Mouse (Mus musculus) kidney, adult 2 months (tissue): ENCODE results near the gene Cacng3. TPM values are rescaled to one million over a fixed set of nuclear protein-coding genes. Genes with fewer than 3 reads are reported as not detected.

ENCODE experiments used
- DNase-seq: peaks from one replicate; pipeline ENCODE4 v3.0.0; 2021
- H3K27ac ChIP-seq: fragments of 200-500 bp; 2 replicates; pipeline ENCODE4 v1.5.1; 2012; ENCODE audit warnings: low read depth, low read length, control low read depth, inconsistent platforms; ENCODE audit not compliant: insufficient read depth
- H3K27me3 ChIP-seq: fragments of 200-500 bp; replicated peaks from 2 replicates; pipeline ENCODE4 v1.6.1; 2012; ENCODE audit warnings: mild to moderate bottlenecking, moderate library complexity, low read length, inconsistent platforms; ENCODE audit not compliant: control insufficient read depth, insufficient read depth
- H3K36me3 ChIP-seq: fragments of 200-500 bp; 2 replicates; pipeline ENCODE4 v1.6.1; 2012; ENCODE audit warnings: mild to moderate bottlenecking, moderate library complexity, low read length, inconsistent platforms; ENCODE audit not compliant: control insufficient read depth, insufficient read depth
- H3K4me1 ChIP-seq: fragments of 200-500 bp; 2 replicates; pipeline ENCODE4 v1.6.1; 2011; ENCODE audit warnings: low read length; ENCODE audit not compliant: control insufficient read depth, insufficient read depth
- H3K4me3 ChIP-seq: fragments of 200-500 bp; 2 replicates; pipeline ENCODE4 v1.5.1; 2011; ENCODE audit warnings: mild to moderate bottlenecking, low read depth, low read length, control low read depth; ENCODE audit not compliant: insufficient read depth
- CTCF ChIP-seq: fragments of 200-500 bp; conservative IDR thresholded peaks from 2 replicates; pipeline ENCODE4 v1.5.1; 2011; ENCODE audit warnings: low read depth, mild to moderate bottlenecking, control low read depth, low read length, moderate library complexity, mixed read lengths; ENCODE audit not compliant: insufficient read depth, insufficient read length
- POLR2A ChIP-seq: fragments of 200-500 bp; IDR thresholded peaks from one replicate; pipeline ENCODE4 v1.6.1; 2011; ENCODE audit warnings: low read depth, low read length, control low read depth
- WGBS: fragments of 180-500 bp; shearing (Covaris S2); methylation state at CpG from one replicate; pipeline ENCODE4 v1.1.7; 2018; 5-methylcytosine and 5-hydroxymethylcytosine counted together
- polyA plus RNA-seq: library from polyadenylated mRNA; depleted of rRNA; stranded (reverse); fragments of >200 nt; gene quantifications from 2 replicates; pipeline ENCODE4 v1.2.3, GENCODE M21; 2012

Cacng3 gene
- polyA plus RNA-seq, 1 experiment = 0.03 TPM

DNA sequence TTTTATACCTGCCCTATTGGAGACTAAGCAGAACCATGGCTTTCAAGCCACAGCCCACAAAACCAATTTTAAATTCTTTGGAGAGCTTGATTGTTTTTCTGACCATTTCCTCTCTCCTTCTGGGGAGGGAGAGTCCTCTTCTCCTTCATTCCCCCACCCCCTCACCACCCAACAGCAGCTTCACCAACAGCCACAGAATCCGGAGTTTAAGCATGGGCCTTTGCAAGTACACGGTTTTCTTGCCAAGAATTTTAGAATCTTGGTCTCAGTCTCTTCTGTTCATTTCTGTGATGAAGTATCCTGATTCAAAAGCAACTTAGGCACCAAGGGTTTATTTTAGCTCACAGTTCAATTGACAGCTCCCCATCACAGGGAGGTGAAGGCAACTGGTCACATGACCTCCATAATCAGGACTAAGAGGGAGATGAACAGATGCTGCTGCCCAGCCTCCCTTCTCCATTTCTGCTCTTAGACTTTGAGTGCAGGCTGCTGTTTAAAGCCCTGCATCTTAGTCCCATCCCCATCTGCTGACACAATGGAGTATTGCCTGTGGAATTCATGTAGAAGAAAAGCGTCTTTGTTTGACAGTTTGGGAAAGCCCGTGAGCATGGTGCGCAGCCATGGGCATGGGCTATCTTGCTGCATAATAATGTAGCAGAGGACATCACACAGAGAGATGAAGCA lies 85.8 kb downstream of the Cacng3 start:
- no peak for DNase-seq
- no peak overlapping the region for H3K4me3 ChIP-seq
- H3K4me1 ChIP-seq = no peaks in the 10 kb centered on the region
- H3K27me3 ChIP-seq = no peaks in the 10 kb centered on the region
- no peaks in the 10 kb centered on the region for H3K36me3 ChIP-seq
- no peak overlapping the region for H3K27ac ChIP-seq
- TF ChIP-seq CTCF (no peak), POLR2A (no peak)
- 91% methylated on average over 5 of the region's 5 CpGs for WGBS

DNA sequence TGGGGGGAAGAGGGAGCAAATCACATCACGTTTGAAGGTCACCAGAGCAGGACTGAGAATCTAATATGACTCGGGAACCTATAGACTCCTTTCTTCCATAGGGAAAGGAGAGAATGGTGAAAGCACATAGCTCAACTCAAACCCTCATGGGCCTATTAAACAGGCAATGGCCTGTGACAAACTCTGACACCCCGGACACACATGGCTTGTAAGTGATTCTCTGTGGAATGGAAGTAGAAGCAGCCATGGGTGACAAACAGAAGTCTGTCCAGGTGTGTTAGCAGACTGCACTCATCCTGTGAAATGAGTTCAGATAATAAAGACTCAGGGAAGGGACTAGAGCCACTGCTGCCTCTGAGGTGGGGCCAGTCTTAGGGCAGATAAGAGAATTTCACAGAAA lies 88.4 kb downstream of the Cacng3 start:
- Histone ChIP-seq H3K4me1 (no peaks in the 10 kb centered on the region), H3K36me3 (no peaks in the 10 kb centered on the region), H3K27me3 (no peaks in the 10 kb centered on the region), H3K27ac (no peak overlapping the region), H3K4me3 (no peak overlapping the region)
- no peak for TF ChIP-seq POLR2A
- no peak for TF ChIP-seq CTCF
- DNase-seq = no peak
- WGBS = 40% methylated on average over 3 of the region's 3 CpGs

DNA sequence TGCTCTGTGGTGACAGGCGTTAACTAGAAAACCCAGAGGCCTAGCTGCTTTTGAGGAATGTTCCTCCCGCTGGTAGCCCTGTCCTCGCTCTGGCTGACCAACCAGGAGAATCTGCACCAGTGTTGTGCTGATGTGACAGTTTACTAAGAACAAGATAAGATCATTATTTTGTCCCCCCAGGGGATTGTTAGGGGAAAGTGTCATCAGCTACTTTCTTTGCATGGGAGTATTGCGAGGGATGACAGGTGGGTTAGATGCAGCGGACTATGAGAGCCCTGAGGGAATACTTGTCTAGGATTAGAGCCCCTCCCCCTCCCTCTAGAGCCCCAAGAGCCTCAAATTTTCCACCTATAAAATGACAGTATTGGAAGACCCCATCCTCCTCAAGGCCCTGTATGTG lies 94.2 kb downstream of the Cacng3 start:
- Histone ChIP-seq H3K4me1 (no peaks in the 10 kb centered on the region), H3K27ac (no peak overlapping the region), H3K36me3 (no peaks in the 10 kb centered on the region), H3K4me3 (no peak overlapping the region), H3K27me3 (no peaks in the 10 kb centered on the region)
- DNase-seq = no peak
- TF ChIP-seq POLR2A = no peak
- no peak for TF ChIP-seq CTCF
- WGBS = 81% methylated on average over 5 of the region's 5 CpGs

DNA sequence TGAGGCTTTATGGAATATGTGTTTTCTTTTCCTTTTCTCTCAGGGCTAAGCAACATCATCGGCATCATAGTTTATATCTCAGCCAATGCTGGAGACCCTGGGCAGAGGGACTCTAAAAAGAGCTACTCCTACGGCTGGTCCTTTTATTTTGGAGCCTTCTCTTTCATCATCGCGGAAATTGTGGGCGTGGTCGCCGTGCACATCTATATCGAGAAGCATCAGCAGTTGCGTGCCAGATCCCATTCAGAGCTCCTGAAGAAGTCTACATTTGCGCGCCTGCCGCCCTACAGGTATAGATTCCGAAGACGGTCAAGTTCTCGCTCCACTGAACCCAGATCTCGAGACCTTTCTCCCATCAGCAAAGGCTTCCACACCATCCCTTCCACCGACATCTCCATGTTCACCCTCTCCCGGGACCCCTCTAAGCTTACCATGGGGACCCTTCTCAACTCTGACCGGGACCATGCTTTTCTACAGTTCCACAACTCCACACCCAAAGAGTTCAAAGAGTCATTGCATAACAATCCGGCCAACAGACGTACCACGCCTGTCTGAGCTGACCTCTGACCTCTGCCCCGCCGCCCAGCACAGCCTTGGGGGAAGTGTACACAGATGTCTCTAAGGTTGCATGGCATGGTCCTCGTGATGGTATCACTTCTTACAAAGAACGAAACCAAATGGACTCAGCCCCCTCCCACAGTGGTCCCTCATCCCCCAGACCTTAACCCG lies 98.2 kb downstream of the Cacng3 start:
- Histone ChIP-seq H3K4me3 (no peak overlapping the region), H3K27ac (no peak overlapping the region), H3K36me3 (no peaks in the 10 kb centered on the region), H3K27me3 (no peaks in the 10 kb centered on the region), H3K4me1 (no peaks in the 10 kb centered on the region)
- TF ChIP-seq POLR2A (no peak), CTCF (no peak)
- no peak for DNase-seq
- WGBS = 85% methylated on average over 27 of the region's 27 CpGs

DNA sequence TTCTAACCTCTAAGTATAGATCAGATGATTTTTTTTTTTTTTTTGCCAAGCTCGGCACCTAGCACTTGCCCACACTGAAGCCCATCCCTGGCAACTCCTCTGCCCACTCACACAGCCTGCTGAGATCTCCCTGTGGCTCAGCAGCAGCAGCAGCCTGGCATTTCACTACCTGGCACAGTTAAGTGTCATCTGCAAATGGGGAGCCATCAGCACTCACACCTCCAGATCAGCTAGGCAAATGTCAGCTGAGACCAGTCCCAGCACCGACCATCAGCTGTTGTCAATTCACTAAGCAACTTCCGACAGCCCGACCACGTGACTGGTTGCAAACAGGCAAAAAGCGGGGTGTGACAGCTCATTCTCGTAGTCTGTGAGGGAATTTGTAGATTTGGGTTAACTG lies 109.3 kb downstream of the Cacng3 start:
- no peaks in the 10 kb centered on the region for H3K36me3 ChIP-seq
- H3K27ac ChIP-seq = no peak overlapping the region
- no peak for DNase-seq
- no peak for TF ChIP-seq CTCF
- no peaks in the 10 kb centered on the region for H3K27me3 ChIP-seq
- H3K4me3 ChIP-seq = no peak overlapping the region
- WGBS = 78% methylated on average over 7 of the region's 7 CpGs
- H3K4me1 ChIP-seq = no peaks in the 10 kb centered on the region

DNA sequence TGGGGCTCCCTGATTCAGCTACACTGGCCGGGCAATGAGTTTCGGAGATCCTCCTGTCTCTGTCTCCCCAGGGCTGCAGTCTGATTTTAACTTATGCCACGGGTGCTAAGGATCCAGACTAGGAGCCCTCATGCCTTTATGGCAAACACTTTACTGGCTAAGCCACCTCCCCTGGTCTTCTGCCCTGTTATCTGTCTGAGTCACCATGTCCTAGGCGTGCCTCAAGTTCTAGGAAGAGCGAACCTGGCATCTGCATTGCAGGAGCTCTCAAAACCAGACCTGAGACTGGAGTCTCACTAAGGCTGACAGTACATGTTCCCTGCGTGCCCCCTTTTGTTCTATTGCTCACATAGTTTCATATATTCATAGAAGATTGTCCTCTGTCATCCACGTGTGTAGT lies 119.6 kb downstream of the Cacng3 start:
- Histone ChIP-seq H3K36me3 (no peaks in the 10 kb centered on the region), H3K4me3 (no peak overlapping the region), H3K27me3 (no peaks in the 10 kb centered on the region; the same call in 1 of the 2 replicates), H3K27ac (no peak overlapping the region), H3K4me1 (peaks cover 5% of the 10 kb centered on the region; the same call in 1 of the 2 replicates)
- no peak for DNase-seq
- WGBS = 94% methylated on average over 7 of the region's 7 CpGs
- TF ChIP-seq CTCF (no peak), POLR2A (no peak)

DNA sequence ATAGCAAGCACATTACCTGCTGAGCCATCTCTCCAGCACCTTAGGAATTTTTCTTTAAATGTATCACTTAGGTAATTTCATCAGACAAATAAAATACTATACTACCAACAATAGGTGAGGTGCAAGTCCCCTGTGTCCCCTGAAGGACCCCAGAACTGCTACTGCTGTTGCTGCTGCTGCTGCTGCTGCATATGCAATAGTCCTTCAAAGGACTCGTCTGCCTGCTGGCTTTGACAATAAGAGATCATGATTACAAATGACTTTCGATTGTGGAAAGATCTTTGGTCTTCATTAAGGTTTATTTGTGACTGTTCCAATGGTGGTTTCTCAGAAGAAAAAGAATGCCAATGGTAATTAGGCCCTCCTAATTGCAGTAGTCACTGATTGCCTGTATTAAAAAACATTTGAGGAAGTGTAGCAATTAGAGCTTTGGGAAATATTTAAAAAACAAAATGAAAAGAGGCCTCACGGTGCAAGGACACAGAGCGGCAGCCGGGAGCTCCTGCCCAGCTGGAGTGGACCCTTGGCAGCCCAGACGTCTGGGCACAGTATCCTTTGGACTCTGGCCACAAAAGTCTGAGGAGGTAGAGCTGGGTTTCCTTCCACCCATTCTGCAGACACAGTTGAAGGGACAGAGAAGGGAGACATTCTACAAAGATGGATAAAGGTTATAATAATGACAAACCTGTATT lies 123.5 kb downstream of the Cacng3 start:
- TF ChIP-seq POLR2A (no peak), CTCF (no peak)
- WGBS = 16% methylated on average over 6 of the region's 6 CpGs

More for the DNA sequence above, 123.5 kb downstream of the Cacng3 start:
- Histone ChIP-seq H3K4me3 (no peak overlapping the region), H3K27ac (no peak overlapping the region), H3K4me1 (peaks cover 5% of the 10 kb centered on the region; the same call in 1 of the 2 replicates), H3K27me3 (no peaks in the 10 kb centered on the region), H3K36me3 (no peaks in the 10 kb centered on the region)
- DNase-seq = peak; percentile 82
